Mouse (Mus musculus): ENCODE results near the gene Wnt5b. TPM values are rescaled to one million over a fixed set of nuclear protein-coding genes. Genes with fewer than 3 reads are reported as not detected.

Gene Wnt5b
- polyA plus RNA-seq (2012; rRNA removed) = 1.8 and 1.9 TPM in 2 replicates

- Histone ChIP-seq H3K27ac (ENCODE audit: insufficient read depth, low read depth, low read length) (no peak within 1 kb of the TSS), H3K4me1 (ENCODE audit: control insufficient read depth, insufficient read depth, insufficient read length, low read length) (peaks cover 4% of the 10 kb centered on the region; the same call in 1 of the 2 replicates), H3K36me3 (ENCODE audit: control insufficient read depth, insufficient read depth, low read length) (no peaks in the 10 kb centered on the region), H3K27me3 (ENCODE audit: control insufficient read depth, insufficient read depth, low read length) (peaks cover 18% of the 10 kb centered on the region), H3K4me3 (ENCODE audit: low read depth, low read length) (peak within 1 kb of the TSS; percentile 70)
- no peak for TF ChIP-seq POLR2A (IDR thresholded peaks at IDR 0.05; ENCODE audit: low read depth, low read length)
- no peak for TF ChIP-seq CTCF (IDR thresholded peaks at IDR 0.05; ENCODE audit: extremely low read depth, insufficient read length, insufficient replicate concordance, low read depth, low read length)
- WGBS = under 1% methylated on average over 108 of the region's 120 CpGs
These were observed at the start of gene Wnt5b for GRCm38 (mm10) chr6:119543803-119544517. Gene Wnt5b, minus strand, starts transcription at chr6:119544347.

- no peak overlapping the region for H3K4me3 ChIP-seq (ENCODE audit: low read depth, low read length)
- no peaks in the 10 kb centered on the region for H3K27me3 ChIP-seq (ENCODE audit: control insufficient read depth, insufficient read depth, low read length)
- H3K4me1 ChIP-seq (ENCODE audit: control insufficient read depth, insufficient read depth, insufficient read length, low read length) = no peaks in the 10 kb centered on the region
- no peaks in the 10 kb centered on the region; the same call in 1 of the 2 replicates for H3K36me3 ChIP-seq (ENCODE audit: control insufficient read depth, insufficient read depth, low read length)
- H3K27ac ChIP-seq (ENCODE audit: insufficient read depth, low read depth, low read length) = no peak overlapping the region
- no peak for TF ChIP-seq POLR2A (IDR thresholded peaks at IDR 0.05; ENCODE audit: low read depth, low read length)
- 89% methylated on average over 2 of the region's 2 CpGs for WGBS
These were observed 46.7 kb upstream of the Wnt5b start for GRCm38 (mm10) chr6:119590872-119591271.

- Histone ChIP-seq H3K27me3 (ENCODE audit: control insufficient read depth, insufficient read depth, low read length) (no peaks in the 10 kb centered on the region), H3K36me3 (ENCODE audit: control insufficient read depth, insufficient read depth, low read length) (no peaks in the 10 kb centered on the region; the same call in 1 of the 2 replicates), H3K27ac (ENCODE audit: insufficient read depth, low read depth, low read length) (no peak overlapping the region), H3K4me3 (ENCODE audit: low read depth, low read length) (no peak overlapping the region), H3K4me1 (ENCODE audit: control insufficient read depth, insufficient read depth, insufficient read length, low read length) (no peaks in the 10 kb centered on the region)
- WGBS = 96% methylated on average over 2 of the region's 2 CpGs
- TF ChIP-seq POLR2A (IDR thresholded peaks at IDR 0.05; ENCODE audit: low read depth, low read length) (no peak), CTCF (IDR thresholded peaks at IDR 0.05; ENCODE audit: extremely low read depth, insufficient read length, insufficient replicate concordance, low read depth, low read length) (no peak)
These were observed 43.8 kb upstream of the Wnt5b start for GRCm38 (mm10) chr6:119587897-119588296.

- TF ChIP-seq POLR2A (IDR thresholded peaks at IDR 0.05; ENCODE audit: low read depth, low read length) = no peak
- no peak for TF ChIP-seq CTCF (IDR thresholded peaks at IDR 0.05; ENCODE audit: extremely low read depth, insufficient read length, insufficient replicate concordance, low read depth, low read length)
These were observed 43.3 kb upstream of the Wnt5b start for GRCm38 (mm10) chr6:119587454-119587853.

GRCm38 (mm10) chr6:119585652-119586375, 41.7 kb upstream of the Wnt5b start:
- Histone ChIP-seq H3K36me3 (ENCODE audit: control insufficient read depth, insufficient read depth, low read length) (no peaks in the 10 kb centered on the region; the same call in 1 of the 2 replicates), H3K4me3 (ENCODE audit: low read depth, low read length) (no peak overlapping the region), H3K27me3 (ENCODE audit: control insufficient read depth, insufficient read depth, low read length) (no peaks in the 10 kb centered on the region), H3K4me1 (ENCODE audit: control insufficient read depth, insufficient read depth, insufficient read length, low read length) (no peaks in the 10 kb centered on the region), H3K27ac (ENCODE audit: insufficient read depth, low read depth, low read length) (no peak overlapping the region)
- no peak for TF ChIP-seq POLR2A (IDR thresholded peaks at IDR 0.05; ENCODE audit: low read depth, low read length)
- TF ChIP-seq CTCF (IDR thresholded peaks at IDR 0.05; ENCODE audit: extremely low read depth, insufficient read length, insufficient replicate concordance, low read depth, low read length) = no peak
- WGBS = 90% methylated on average over 5 of the region's 5 CpGs

More at GRCm38 (mm10) chr6:119587454-119587853, 43.3 kb upstream of the Wnt5b start:
- Histone ChIP-seq H3K36me3 (ENCODE audit: control insufficient read depth, insufficient read depth, low read length) (no peaks in the 10 kb centered on the region; the same call in 1 of the 2 replicates), H3K4me3 (ENCODE audit: low read depth, low read length) (no peak overlapping the region), H3K27me3 (ENCODE audit: control insufficient read depth, insufficient read depth, low read length) (no peaks in the 10 kb centered on the region), H3K4me1 (ENCODE audit: control insufficient read depth, insufficient read depth, insufficient read length, low read length) (no peaks in the 10 kb centered on the region), H3K27ac (ENCODE audit: insufficient read depth, low read depth, low read length) (no peak overlapping the region)

- H3K4me1 ChIP-seq (ENCODE audit: control insufficient read depth, insufficient read depth, insufficient read length, low read length) = no peaks in the 10 kb centered on the region
- WGBS = 63% methylated on average over 1 of the region's 1 CpGs
- TF ChIP-seq CTCF (IDR thresholded peaks at IDR 0.05; ENCODE audit: extremely low read depth, insufficient read length, insufficient replicate concordance, low read depth, low read length) = no peak
- no peak for TF ChIP-seq POLR2A (IDR thresholded peaks at IDR 0.05; ENCODE audit: low read depth, low read length)
These were observed 39.9 kb upstream of the Wnt5b start for GRCm38 (mm10) chr6:119584061-119584460.

GRCm38 (mm10) chr6:119583165-119583564, 39.0 kb upstream of the Wnt5b start:
- 89% methylated on average over 5 of the region's 5 CpGs for WGBS
- no peak for TF ChIP-seq CTCF (IDR thresholded peaks at IDR 0.05; ENCODE audit: extremely low read depth, insufficient read length, insufficient replicate concordance, low read depth, low read length)
- TF ChIP-seq POLR2A (IDR thresholded peaks at IDR 0.05; ENCODE audit: low read depth, low read length) = no peak
- H3K36me3 ChIP-seq (ENCODE audit: control insufficient read depth, insufficient read depth, low read length) = no peaks in the 10 kb centered on the region
- H3K4me3 ChIP-seq (ENCODE audit: low read depth, low read length) = no peak overlapping the region
- no peak overlapping the region for H3K27ac ChIP-seq (ENCODE audit: insufficient read depth, low read depth, low read length)
- H3K4me1 ChIP-seq (ENCODE audit: control insufficient read depth, insufficient read depth, insufficient read length, low read length) = no peaks in the 10 kb centered on the region
- no peaks in the 10 kb centered on the region for H3K27me3 ChIP-seq (ENCODE audit: control insufficient read depth, insufficient read depth, low read length)

More at GRCm38 (mm10) chr6:119584061-119584460, 39.9 kb upstream of the Wnt5b start:
- H3K36me3 ChIP-seq (ENCODE audit: control insufficient read depth, insufficient read depth, low read length) = no peaks in the 10 kb centered on the region; the same call in 1 of the 2 replicates
- no peak overlapping the region for H3K4me3 ChIP-seq (ENCODE audit: low read depth, low read length)
- H3K27me3 ChIP-seq (ENCODE audit: control insufficient read depth, insufficient read depth, low read length) = no peaks in the 10 kb centered on the region
- H3K27ac ChIP-seq (ENCODE audit: insufficient read depth, low read depth, low read length) = no peak overlapping the region

Measured in small intestine, adult 2 months (tissue).